Mouse (Mus musculus): Measurements from ENCODE around the gene Gcn1l1. TPM values are rescaled to one million over a fixed set of nuclear protein-coding genes. Genes with fewer than 3 reads are reported as not detected.

Gene Gcn1l1
- total and polyA plus RNA-seq, 2 experiments: 14.8 to 28.8 TPM

- TF ChIP-seq CTCF (IDR thresholded peaks at IDR 0.05; ENCODE audit: low read depth, low read length) (no peak), POLR2A (IDR thresholded peaks at IDR 0.05; ENCODE audit: extremely low read depth, insufficient read depth, low read length) (no peak)
- DNase-seq (ENCODE audit: extremely low read depth, low read depth, low spot score): peak; percentile 65
- H3K9ac ChIP-seq (ENCODE audit: low read depth, low read length): peak overlapping the region; percentile 24; the same call in 1 of the 2 replicates
- H3K79me2 ChIP-seq (ENCODE audit: control insufficient read depth, insufficient read depth, low read length): peaks cover 14% of the 10 kb centered on the region; the same call in 1 of the 2 replicates
- WGBS: 35% methylated on average over 13 of the region's 13 CpGs
- H3K36me3 ChIP-seq (ENCODE audit: control insufficient read depth, insufficient read depth, low read length): no peaks in the 10 kb centered on the region
- no peak overlapping the region for H3K4me3 ChIP-seq (ENCODE audit: insufficient read depth, low read depth, low read length)
- peak overlapping the region; percentile 21 for H3K27ac ChIP-seq (replicated peaks; ENCODE audit: insufficient read depth, low read depth, low read length)
- peaks cover 35% of the 10 kb centered on the region for H3K4me1 ChIP-seq (ENCODE audit: control insufficient read depth, insufficient read depth, low read length)
- H3K27me3 ChIP-seq (ENCODE audit: control insufficient read depth, insufficient read depth, low read length): no peaks in the 10 kb centered on the region
These were observed 26.9 kb upstream of the Gcn1l1 start for GRCm38 (mm10) chr5:115538017-115538692.

DNA sequence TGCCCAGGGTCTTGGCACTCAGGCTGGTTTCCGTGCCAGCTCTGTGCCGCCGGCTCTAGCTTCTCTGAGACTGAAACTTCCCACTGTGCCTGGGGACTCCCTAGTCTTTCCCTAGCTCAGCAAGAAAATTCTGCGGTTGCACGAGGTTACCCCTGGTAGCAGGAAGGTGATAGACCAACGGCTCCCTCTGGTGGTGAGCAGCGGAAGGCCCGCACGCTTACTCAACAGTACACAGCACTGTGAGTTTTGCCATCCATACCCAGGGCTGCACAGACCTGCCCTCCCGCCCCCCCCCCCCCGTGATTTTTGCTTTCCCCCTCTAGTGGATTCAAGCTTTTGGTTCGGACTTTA lies 26.4 kb upstream of the Gcn1l1 start:
- H3K27ac ChIP-seq (replicated peaks; ENCODE audit: insufficient read depth, low read depth, low read length): peak overlapping the region; percentile 21
- H3K4me1 ChIP-seq (ENCODE audit: control insufficient read depth, insufficient read depth, low read length): peaks cover 35% of the 10 kb centered on the region
- H3K79me2 ChIP-seq (ENCODE audit: control insufficient read depth, insufficient read depth, low read length): peaks cover 12% of the 10 kb centered on the region; the same call in 1 of the 2 replicates
- peak; percentile 74 for DNase-seq (ENCODE audit: extremely low read depth, low read depth, low spot score)
- WGBS: 1% methylated on average over 12 of the region's 12 CpGs
- H3K27me3 ChIP-seq (ENCODE audit: control insufficient read depth, insufficient read depth, low read length): no peaks in the 10 kb centered on the region
- no peak overlapping the region for H3K4me3 ChIP-seq (ENCODE audit: insufficient read depth, low read depth, low read length)
- TF ChIP-seq POLR2A (IDR thresholded peaks at IDR 0.05; ENCODE audit: extremely low read depth, insufficient read depth, low read length) (no peak), CTCF (IDR thresholded peaks at IDR 0.05; ENCODE audit: low read depth, low read length) (peak; percentile 98)
- peak overlapping the region; percentile 24; the same call in 1 of the 2 replicates for H3K9ac ChIP-seq (ENCODE audit: low read depth, low read length)
- H3K36me3 ChIP-seq (ENCODE audit: control insufficient read depth, insufficient read depth, low read length): no peaks in the 10 kb centered on the region

DNA sequence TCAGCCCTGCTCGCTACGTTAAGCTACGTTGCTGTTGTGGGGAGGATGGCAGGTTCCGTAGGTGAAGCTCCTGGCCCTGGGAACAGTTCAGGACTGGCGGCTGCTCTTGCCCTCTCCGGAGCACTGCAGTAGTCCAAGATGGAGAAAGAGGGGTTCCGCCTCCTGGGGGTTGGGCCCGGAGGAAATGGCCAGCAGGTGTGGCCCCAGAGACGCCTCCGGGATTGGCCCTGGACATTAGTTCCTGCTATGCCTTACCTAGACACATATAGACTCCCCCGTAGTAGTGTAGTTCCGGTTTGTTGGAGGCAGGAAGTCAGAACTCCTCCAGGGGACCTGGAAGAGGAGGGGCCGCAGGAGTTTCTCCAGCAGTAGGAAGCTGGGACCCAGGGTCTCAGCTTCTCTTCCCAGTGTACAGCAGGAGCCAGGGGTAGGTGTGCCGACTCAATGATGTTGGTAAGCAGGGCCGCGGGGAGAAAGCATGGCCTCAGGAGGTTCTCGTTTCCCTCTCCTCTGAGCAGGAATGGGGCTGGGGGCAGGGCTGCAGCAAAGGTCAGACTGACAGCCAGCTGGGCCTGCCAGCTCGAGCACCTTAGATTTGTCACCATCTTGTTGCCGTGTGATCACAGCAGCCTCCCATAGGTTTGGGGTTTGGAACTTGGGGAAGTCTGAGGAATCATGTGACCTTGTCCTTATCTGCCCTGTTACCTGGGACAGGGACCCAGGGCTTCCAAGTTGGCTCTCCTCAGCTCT lies 22.2 kb upstream of the Gcn1l1 start:
- peaks cover 30% of the 10 kb centered on the region for H3K4me1 ChIP-seq (ENCODE audit: control insufficient read depth, insufficient read depth, low read length)
- H3K79me2 ChIP-seq (ENCODE audit: control insufficient read depth, insufficient read depth, low read length): peaks cover 15% of the 10 kb centered on the region; the same call in 1 of the 2 replicates
- no peak for TF ChIP-seq POLR2A (IDR thresholded peaks at IDR 0.05; ENCODE audit: extremely low read depth, insufficient read depth, low read length)
- no peak for TF ChIP-seq CTCF (IDR thresholded peaks at IDR 0.05; ENCODE audit: low read depth, low read length)
- H3K27ac ChIP-seq (replicated peaks; ENCODE audit: insufficient read depth, low read depth, low read length): peak overlapping the region; percentile 60
- H3K36me3 ChIP-seq (ENCODE audit: control insufficient read depth, insufficient read depth, low read length): peaks cover 6% of the 10 kb centered on the region; the same call in 1 of the 2 replicates
- H3K4me3 ChIP-seq (ENCODE audit: insufficient read depth, low read depth, low read length): peak overlapping the region; percentile 2; the same call in 1 of the 2 replicates
- 16% methylated on average over 19 of the region's 19 CpGs for WGBS
- no peaks in the 10 kb centered on the region for H3K27me3 ChIP-seq (ENCODE audit: control insufficient read depth, insufficient read depth, low read length)
- H3K9ac ChIP-seq (ENCODE audit: low read depth, low read length): peak overlapping the region; percentile 33
- no peak for DNase-seq (ENCODE audit: extremely low read depth, low read depth, low spot score)

- peaks cover 15% of the 10 kb centered on the region; the same call in 1 of the 2 replicates for H3K79me2 ChIP-seq (ENCODE audit: control insufficient read depth, insufficient read depth, low read length)
- TF ChIP-seq POLR2A (IDR thresholded peaks at IDR 0.05; ENCODE audit: extremely low read depth, insufficient read depth, low read length) (no peak), CTCF (IDR thresholded peaks at IDR 0.05; ENCODE audit: low read depth, low read length) (no peak)
- no peak overlapping the region for H3K4me3 ChIP-seq (ENCODE audit: insufficient read depth, low read depth, low read length)
- H3K36me3 ChIP-seq (ENCODE audit: control insufficient read depth, insufficient read depth, low read length): peaks cover 8% of the 10 kb centered on the region; the same call in 1 of the 2 replicates
- 13% methylated on average over 17 of the region's 17 CpGs for WGBS
- no peaks in the 10 kb centered on the region for H3K27me3 ChIP-seq (ENCODE audit: control insufficient read depth, insufficient read depth, low read length)
- peaks cover 22% of the 10 kb centered on the region for H3K4me1 ChIP-seq (ENCODE audit: control insufficient read depth, insufficient read depth, low read length)
- peak overlapping the region; percentile 67 for H3K27ac ChIP-seq (replicated peaks; ENCODE audit: insufficient read depth, low read depth, low read length)
- DNase-seq (ENCODE audit: extremely low read depth, low read depth, low spot score): peak; percentile 88
- H3K9ac ChIP-seq (ENCODE audit: low read depth, low read length): 0 out of 2 replicates have a peak overlapping the region, but pooled peaks have one; percentile 2
These were observed 21.4 kb upstream of the Gcn1l1 start for GRCm38 (mm10) chr5:115543509-115544253.

GRCm38 (mm10) chr5:115544655-115545185 lies 20.3 kb upstream of the Gcn1l1 start:
- TF ChIP-seq CTCF (IDR thresholded peaks at IDR 0.05; ENCODE audit: low read depth, low read length) (no peak), POLR2A (IDR thresholded peaks at IDR 0.05; ENCODE audit: extremely low read depth, insufficient read depth, low read length) (no peak)
- no peak for DNase-seq (ENCODE audit: extremely low read depth, low read depth, low spot score)
- 83% methylated on average over 18 of the region's 18 CpGs for WGBS
- Histone ChIP-seq H3K36me3 (ENCODE audit: control insufficient read depth, insufficient read depth, low read length) (peaks cover 9% of the 10 kb centered on the region; the same call in 1 of the 2 replicates), H3K27ac (replicated peaks; ENCODE audit: insufficient read depth, low read depth, low read length) (no peak overlapping the region), H3K27me3 (ENCODE audit: control insufficient read depth, insufficient read depth, low read length) (no peaks in the 10 kb centered on the region), H3K9ac (ENCODE audit: low read depth, low read length) (no peak overlapping the region), H3K4me3 (ENCODE audit: insufficient read depth, low read depth, low read length) (no peak overlapping the region), H3K4me1 (ENCODE audit: control insufficient read depth, insufficient read depth, low read length) (peaks cover 16% of the 10 kb centered on the region), H3K79me2 (ENCODE audit: control insufficient read depth, insufficient read depth, low read length) (peaks cover 15% of the 10 kb centered on the region; the same call in 1 of the 2 replicates)

All from liver, adult 2 months (tissue).